Mouse (Mus musculus): ENCODE measurements around the gene Nfatc4.

GRCm38 (mm10) chr14:55785195-55785594 lies 37.7 kb upstream of the Nfatc4 start:
- TF ChIP-seq CTCF (IDR thresholded peaks at IDR 0.05; ENCODE audit: insufficient read depth, low read depth, low read length) (no peak), POLR2A (IDR thresholded peaks at IDR 0.05; ENCODE audit: insufficient read depth, low read depth, low read length) (no peak)

Measured in olfactory bulb, adult 2 months (tissue).